Comparison of ENCODE assay signal across 8 mouse cellular contexts in genomic region chr14:23885539-23885938, GRCm38 (mm10).
DNase-seq lines count a peak whose midpoint lies in the region; ATAC-seq and TF ChIP-seq lines count a peak whose summit lies in the region.

No protein-coding gene starts in this region.

- CTCF ChIA-PET in Patski (lab: Charles Lee) = no interaction called here

- 0 out of 2 replicates have a peak, but pooled peaks have one; percentile 35 for ATAC-seq in forebrain, embryonic 15.5 days (replicated peaks)
- ATAC-seq in Patski = peak; percentile 21

- in situ Hi-C loops in Patski (cut with MboI; ENCODE audit: low pct_unique_long_range_greater_than_20kb) = no loop called here

- 60% methylated on average over 6 of the region's 6 CpGs for WGBS in forebrain, embryonic 15.5 days
- 75% methylated on average over 6 of the region's 6 CpGs for WGBS in forebrain, embryonic 10.5 days
- 18% methylated on average over 6 of the region's 6 CpGs for WGBS in heart, adult 2 months

- H3K27ac ChIP-seq in forebrain, embryonic 15.5 days (replicated peaks) = no peak overlapping the region
- H3K27ac ChIP-seq in forebrain, embryonic 10.5 days = no peak overlapping the region
- H3K27ac ChIP-seq in heart, adult 2 months = no peak overlapping the region

- no peak overlapping the region for H3K4me2 ChIP-seq in forebrain, embryonic 15.5 days (replicated peaks)

- no peak overlapping the region for H3K4me3 ChIP-seq in forebrain, embryonic 15.5 days
- no peak overlapping the region for H3K4me3 ChIP-seq in forebrain, embryonic 10.5 days
- H3K4me3 ChIP-seq in heart, adult 2 months = no peak overlapping the region

- TF ChIP-seq POLR2A in heart, adult 2 months (IDR thresholded peaks at IDR 0.05; ENCODE audit: insufficient read depth, low read depth, low read length) = no peak

- no peaks in the 10 kb centered on the region for H3K36me3 ChIP-seq in forebrain, embryonic 15.5 days
- no peaks in the 10 kb centered on the region for H3K36me3 ChIP-seq in forebrain, embryonic 10.5 days (replicated peaks)
- H3K36me3 ChIP-seq in heart, adult 2 months (ENCODE audit: control insufficient read depth, insufficient read depth, low read length) = no peaks in the 10 kb centered on the region

- TF ChIP-seq CTCF in Patski (IDR thresholded peaks at IDR 0.05) = no peak
- TF ChIP-seq CTCF in heart, adult 2 months (IDR thresholded peaks at IDR 0.05) = no peak

- intact Hi-C loops in heart, adult 2 months (cut with DNase I) = no loop called here

- no peak for DNase-seq in forebrain, embryonic 10.5 days (ENCODE audit: extremely low spot score, low spot score)
- peak; percentile 30 for DNase-seq in Patski (ENCODE audit: low read depth, low spot score)
- peak; percentile 57 for DNase-seq in heart, adult 2 months
- DNase-seq in left cerebral cortex, adult 18-20 months (ENCODE audit: low spot score in 2 of 2) = peak; percentile 72 to 83
- DNase-seq in skeletal muscle tissue, adult 2 months (ENCODE audit: low read depth, low spot score) = peak; percentile 55
- no peak for DNase-seq in thymus, postnatal 25 days
- no peak for DNase-seq in B cell, adult 2 months

- no peaks in the 10 kb centered on the region for H3K79me2 ChIP-seq in heart, adult 2 months (replicated peaks; ENCODE audit: control insufficient read depth, insufficient read depth, low read length)

- no peaks in the 10 kb centered on the region for H3K9me3 ChIP-seq in forebrain, embryonic 15.5 days
- H3K9me3 ChIP-seq in forebrain, embryonic 10.5 days = no peaks in the 10 kb centered on the region

- no peak overlapping the region for H3K9ac ChIP-seq in forebrain, embryonic 15.5 days (replicated peaks)
- H3K9ac ChIP-seq in heart, adult 2 months (ENCODE audit: low read depth, low read length) = no peak overlapping the region

- POLR2A ChIA-PET in Patski (lab: Charles Lee) = no interaction called here

- TF ChIP-seq EP300 in heart, adult 2 months (IDR thresholded peaks at IDR 0.05; ENCODE audit: insufficient read depth, low read depth, low read length) = no peak

- H3K27me3 ChIP-seq in forebrain, embryonic 15.5 days = no peaks in the 10 kb centered on the region
- H3K27me3 ChIP-seq in forebrain, embryonic 10.5 days (ENCODE audit: poor library complexity, severe bottlenecking) = no peaks in the 10 kb centered on the region
- H3K27me3 ChIP-seq in Patski = peaks cover 3% of the 10 kb centered on the region
- no peaks in the 10 kb centered on the region for H3K27me3 ChIP-seq in heart, adult 2 months (ENCODE audit: control insufficient read depth, insufficient read depth, low read length)

- H3K4me1 ChIP-seq in forebrain, embryonic 15.5 days = no peaks in the 10 kb centered on the region
- no peaks in the 10 kb centered on the region for H3K4me1 ChIP-seq in forebrain, embryonic 10.5 days
- no peaks in the 10 kb centered on the region for H3K4me1 ChIP-seq in heart, adult 2 months (ENCODE audit: control insufficient read depth, insufficient read depth, low read length)

Comparison
In these comparisons a context has a peak if more than half of its experiments do, and no peak if none do; other contexts are left out.
1. DNase-seq: peak in Patski (single experiment), heart, adult 2 months (2 of 2), left cerebral cortex, adult 18-20 months (2 of 2) and skeletal muscle tissue, adult 2 months (single experiment); none in forebrain, embryonic 10.5 days (single experiment), thymus, postnatal 25 days (single experiment) and B cell, adult 2 months (0 of 2).